Mouse (Mus musculus) c-Kit-positive CD71-negative TER-119-negative erythroid progenitor cells, embryonic 14.5 days (primary cell): ENCODE results near the gene Zbtb39.
A peak's percentile ranks its signal among the peaks of the same experiment; 100 is the strongest.

Experiments used
- DNase-seq: peaks from one replicate; pipeline ENCODE4 v3.0.0-alpha.2; 2013; ENCODE audit warnings: low read depth

Gene Zbtb39

DNA sequence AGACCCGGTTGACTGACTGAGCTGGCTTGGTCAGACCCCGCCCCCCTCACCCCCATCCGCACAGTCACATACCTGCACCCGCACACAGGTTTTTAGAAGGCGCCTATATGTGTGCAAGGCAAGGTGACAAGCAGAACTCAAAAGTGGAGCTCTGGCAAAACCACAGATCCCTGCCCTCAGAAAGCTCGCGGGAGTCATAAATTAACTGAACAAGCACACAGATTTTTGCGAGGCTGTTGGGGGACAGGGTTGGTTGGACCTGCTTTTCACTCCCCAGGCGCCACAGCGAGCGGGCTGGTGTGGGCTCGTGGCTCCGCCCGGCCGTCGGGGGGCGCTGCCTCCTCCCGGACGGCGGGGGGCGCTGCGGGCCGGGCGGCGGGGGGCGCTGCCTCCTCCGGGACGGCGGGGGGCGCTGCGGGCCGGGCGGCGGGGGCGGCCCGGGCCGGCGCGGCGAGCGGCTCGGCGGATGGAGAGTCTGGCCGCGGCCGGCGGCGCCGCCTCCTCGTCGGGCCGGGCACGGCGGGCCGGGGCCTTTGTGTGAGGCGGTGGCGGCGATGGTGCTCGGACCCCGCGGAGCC is at the start of gene Zbtb39:
Zbtb39 (plus strand) TSS at position 456 of the 578 bp plus-strand sequence.
- DNase-seq: peak; percentile 54

DNA sequence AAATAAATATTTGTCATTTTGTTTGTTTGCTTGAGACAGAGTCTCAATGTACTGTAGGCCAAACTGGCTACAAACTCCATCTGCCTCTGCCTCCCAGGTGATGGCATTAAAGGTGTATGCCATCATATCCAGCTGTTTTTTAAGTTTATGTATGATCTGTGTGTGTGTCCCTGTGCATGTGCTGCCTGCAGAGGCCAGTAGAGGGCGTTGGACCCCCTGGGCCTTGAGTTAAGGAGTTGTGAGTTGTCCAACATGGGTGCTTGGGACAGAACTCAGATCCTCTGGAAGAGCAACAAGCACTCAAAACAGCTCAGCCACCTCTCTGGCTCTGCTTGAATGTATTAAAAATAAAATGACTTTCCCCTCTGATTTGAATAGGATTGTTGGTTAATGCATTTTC is 48.3 kb upstream of the Zbtb39 start:
- DNase-seq: no peak

DNA sequence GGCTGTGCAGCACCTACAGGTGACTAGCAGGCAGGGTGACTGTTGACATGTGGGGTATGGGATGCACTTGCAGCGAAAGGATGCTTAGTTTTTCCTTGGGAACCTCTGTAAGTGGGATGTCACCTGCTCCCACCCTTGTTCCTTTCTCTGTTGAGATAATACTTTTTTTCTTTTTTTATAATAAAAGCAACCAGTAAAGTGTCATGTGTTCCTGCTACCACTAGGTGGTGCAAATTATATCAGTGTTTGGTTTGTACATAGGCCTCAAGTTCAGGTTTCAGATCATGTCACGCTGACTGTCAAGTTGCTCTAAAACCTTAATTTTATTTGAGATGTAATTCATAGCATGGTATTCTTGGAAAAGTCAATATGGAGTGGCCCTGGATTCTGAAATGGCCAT is 44.7 kb upstream of the Zbtb39 start:
- DNase-seq: peak; percentile 20

DNA sequence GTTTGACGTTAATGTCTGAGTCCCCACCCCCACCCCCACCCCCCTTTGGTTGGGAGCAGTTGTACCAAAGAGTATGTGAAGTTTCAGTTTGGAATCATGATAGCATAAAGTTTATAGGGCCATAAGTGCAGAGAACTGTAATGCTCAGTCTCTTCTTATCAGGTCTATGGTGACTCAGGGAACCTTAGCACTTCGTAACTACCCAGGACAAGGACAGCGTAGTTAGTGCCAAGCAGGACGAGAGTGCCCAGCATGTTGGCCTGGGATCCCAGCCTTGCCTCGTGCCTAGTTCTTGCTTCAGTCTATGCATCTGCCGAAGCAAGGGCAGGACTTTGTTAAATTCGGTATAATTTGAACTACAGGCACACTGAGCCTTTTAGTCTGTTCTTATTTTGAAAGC is 43.6 kb upstream of the Zbtb39 start:
- DNase-seq: no peak

DNA sequence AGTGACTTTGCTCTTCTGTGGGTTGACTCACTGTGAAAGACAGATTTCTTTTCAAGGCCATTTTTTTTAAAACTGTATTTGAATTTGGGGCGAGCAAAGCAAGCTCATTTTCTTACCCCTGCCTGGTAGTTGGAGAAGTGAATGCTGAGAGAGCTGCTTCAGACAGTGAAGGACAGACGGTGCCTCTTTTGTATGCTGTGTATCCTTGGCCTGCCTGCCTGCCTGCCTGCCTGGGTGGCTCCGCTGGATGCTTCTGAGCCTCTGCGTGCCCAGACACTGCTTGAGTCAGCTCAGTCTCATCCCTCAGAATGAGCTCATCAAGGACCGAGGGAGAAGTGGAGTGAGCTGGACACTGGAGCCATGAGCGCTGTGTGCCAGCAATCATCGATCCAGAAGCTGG is 40.4 kb upstream of the Zbtb39 start:
- no peak for DNase-seq

DNA sequence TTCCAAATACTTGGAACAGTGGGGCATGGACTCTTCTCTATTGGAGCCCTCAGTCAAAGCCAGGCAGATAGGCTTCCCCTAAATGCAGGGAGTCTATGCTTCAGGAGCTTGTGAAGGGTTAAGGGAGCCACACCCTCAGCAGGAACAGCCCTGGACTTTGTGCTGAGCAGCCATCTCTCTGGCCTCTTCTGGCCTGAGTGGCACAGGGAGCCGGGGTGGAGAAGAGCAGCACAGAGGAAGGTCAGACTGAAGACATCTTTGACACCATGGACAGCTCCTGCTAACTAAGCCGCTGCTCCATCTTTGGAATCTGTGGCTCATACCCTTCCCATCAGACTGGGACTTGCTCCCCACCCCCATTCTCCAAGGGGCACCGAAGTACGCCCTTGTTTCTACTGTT is 36.0 kb upstream of the Zbtb39 start:
- peak; percentile 12 for DNase-seq

DNA sequence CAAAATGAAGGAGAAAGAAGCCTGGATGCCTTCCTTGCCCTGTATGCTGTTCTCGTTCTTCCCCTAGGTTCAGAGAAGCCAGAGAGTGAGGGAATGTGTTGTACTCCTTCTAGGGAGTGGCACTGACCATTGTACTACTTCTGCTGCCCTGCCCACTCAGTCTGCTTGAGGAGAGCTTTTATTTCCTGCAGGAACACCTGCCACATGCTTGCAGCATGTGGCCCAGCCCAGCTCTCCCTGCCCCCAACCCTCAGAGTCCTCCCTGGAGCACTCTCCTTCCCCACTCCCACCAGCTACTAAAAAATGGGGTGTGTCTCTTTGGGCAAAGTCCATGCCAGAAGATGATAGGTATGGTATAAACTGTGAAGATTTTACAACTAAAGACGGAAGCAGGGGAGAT is 35.0 kb upstream of the Zbtb39 start:
- no peak for DNase-seq

DNA sequence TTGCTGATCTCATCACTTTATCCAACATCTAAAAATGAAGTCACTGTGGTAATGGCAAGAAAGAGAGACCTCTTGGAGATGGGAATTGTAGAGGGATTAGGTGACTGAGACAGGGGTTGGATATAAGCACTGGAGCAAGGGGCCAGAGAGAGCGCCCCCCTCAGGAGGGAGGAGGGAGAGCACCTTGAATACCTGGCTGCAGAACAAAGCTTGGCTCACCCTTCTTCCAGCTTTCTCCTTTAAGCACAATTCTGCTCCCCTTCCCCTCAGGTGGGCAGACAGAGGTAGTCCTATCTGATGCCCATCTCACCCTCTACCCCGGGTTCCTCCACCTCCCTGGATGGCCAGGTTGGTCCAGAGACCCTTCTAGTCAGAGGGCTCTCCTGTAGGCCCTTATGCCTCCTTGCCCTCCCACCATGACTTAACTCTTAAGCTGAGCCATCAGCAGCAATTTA is 34.5 kb upstream of the Zbtb39 start, which contains the start of gene Myo1a:
Myo1a (plus strand) TSS at position 405 of the 455 bp plus-strand sequence.
- DNase-seq: no peak

DNA sequence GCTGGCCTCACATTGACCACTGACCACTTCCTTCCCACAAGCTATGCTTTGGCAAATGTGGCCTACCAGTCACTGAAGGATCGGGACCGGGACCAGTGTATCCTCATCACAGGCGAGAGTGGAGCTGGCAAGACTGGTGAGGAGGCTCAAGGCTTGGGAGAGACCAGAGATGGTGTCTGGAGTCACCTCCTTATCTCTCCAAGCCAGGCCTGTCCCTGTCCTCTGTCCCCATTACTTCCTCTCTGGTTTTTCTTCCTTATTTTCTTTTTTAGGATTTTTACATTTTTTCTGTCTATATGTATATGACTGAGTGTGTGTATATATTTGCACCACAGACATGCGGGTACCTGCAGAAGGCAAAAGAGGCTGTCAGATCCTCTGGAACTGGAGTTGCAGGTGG is 33.6 kb upstream of the Zbtb39 start:
- no peak for DNase-seq

DNA sequence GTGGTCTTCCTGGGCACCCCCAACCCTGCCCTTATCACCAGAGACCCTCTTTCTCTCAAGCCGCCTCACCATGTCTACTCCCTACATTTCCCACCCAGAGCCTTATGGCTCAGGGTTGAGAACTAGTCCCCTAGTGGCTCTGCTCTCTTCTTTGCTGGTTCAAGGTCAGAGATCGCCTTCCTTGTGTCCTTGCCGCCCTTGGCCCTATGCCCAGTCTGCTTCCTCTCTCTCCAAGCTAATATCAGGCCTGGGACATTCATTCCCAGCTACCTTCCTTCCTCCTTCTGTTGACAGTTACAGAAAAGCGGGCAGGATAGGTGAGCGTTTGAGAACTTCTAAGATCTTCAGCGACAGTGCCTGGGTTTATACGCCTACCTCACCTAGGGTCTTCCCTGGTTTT is 31.6 kb upstream of the Zbtb39 start:
- DNase-seq: no peak

DNA sequence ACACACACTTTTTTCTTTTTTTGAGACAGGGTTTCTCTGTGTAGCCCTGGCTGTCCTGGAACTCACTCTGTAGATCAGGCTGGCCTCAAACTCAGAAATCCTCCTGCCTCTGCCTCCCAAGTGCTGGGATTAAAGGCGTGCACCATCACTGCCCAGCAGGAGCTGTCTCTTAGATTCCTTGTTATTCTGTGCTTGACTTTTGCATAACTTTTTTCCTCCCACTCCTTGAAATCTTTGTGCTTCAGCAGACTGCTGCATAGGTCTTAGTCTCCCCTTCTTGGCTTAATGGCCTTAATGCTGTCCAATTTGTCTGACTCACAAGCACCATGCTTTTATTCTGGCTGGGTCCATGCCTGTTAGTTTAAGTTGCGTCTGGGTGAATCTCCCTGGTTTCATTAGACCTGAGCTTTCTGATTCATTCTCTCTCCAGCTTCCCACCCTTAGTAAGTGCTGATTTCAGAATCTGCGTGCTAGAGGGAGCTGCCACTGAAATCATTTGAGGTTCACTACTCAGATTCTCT is 30.4 kb upstream of the Zbtb39 start:
- no peak for DNase-seq

DNA sequence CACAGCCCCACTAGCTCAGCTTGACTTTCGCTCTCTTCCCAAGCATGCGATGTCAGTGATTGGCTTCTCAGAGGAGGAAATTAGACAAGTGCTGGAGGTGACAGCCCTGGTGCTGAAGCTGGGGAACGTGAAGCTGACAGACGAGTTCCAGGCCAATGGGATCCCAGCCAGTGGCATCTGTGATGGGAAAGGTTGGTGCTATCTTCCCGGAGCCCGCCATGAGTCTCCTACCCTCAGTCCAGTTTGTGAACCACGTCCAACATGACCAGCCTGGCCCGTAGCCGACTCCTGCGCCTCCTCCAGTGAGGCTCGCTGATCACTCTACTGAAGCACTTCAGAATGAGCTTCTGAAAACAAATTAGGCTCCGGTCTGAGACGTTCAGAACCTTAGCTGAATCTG is 29.0 kb upstream of the Zbtb39 start:
- DNase-seq: no peak

DNA sequence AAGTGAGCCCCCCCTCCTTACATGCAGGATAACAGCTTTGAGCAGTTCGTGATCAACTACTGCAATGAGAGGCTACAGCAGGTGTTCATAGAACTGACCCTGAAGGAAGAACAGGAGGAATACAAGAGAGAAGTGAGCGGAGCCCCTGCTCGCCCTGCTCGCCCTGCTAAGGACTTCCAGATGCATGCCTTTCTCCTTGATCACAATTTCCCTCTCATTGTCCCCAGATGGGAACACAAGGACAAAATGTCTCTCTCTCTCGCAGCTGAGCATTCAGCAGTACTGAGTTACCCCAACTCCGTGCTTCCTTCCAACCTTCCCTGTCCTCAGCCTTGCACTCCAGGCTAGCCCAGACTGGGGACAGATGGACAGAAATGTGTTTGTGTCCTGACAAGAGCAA is 26.6 kb upstream of the Zbtb39 start:
- DNase-seq: no peak

DNA sequence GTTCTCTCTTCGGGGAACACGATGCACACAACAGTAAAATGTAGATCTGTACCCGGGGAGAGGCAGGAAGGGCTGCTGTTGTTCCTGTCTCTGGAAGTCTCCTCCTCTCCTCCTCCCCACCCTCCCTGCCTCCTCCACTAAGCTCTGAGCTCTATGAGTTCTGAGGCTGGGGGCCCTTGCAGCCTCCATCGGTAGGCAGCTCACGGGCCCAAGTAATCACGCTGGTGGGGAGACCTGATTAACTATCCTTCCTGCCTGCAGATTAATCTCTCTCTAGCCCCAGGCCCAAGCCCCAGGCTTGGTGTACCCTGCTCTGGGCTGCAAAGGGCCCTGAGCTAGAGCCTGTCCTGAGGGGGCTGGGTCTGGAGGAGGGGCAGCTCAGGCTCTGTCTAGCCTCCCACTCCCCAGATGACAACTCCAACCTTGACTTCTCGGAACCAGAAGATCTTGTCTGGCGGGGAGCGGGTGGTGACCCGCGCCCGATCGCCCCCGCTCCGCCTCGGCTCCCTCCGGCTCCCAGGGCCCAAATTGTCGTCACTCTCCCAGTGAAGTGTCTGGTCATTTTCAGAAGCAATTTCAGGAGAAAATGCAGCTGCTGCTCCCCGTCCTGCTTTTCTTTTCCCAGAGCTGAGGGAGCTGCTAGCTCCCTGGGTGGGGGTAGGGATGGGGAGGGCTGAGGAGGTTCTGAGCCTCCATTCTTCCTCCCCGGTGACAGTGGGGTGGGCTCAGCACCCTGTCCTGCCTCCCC is 17.5 kb upstream of the Zbtb39 start:
- no peak for DNase-seq

DNA sequence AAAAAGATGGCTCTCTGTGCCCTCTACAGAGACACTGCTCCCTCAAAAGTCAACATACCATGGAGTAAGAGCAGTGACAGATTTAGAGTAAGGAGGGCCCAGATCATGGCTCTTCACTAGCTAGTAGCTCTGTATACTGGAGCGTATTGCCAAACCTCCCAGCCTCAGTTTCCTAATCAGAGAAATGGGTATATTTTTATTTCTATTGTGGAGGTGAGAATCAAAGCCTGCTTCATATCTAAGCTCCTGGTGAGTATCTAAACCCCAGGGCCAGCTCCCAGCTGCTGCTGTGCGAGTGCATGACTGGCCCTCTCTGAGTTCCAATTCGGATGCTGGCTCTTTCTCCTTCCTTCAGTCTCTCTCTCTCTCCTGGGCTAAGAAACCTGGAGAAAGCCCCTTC is 15.2 kb upstream of the Zbtb39 start, which contains the start of gene Tac2:
Tac2 (plus strand) TSS at position 301 of the 400 bp plus-strand sequence.
- DNase-seq: no peak

DNA sequence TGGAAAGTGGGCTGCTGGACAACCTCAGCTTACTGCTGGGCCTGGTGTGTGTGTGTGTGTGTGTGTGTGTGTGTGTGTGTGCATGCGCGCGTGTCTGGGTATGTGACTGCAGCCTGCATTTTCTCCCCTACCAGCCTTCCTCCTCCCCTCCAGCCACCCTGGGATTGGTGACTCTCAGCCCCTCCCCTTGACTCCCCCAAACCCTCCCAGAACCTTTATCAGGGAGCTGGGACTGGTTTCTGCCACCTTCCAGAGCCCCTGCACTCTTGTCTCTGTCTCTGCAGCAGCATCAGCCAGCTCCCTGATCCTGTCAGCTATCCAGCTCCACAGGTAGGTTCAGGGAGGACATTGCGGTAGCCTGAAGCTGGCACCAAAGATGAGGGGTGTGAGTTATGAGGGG is 14.2 kb upstream of the Zbtb39 start:
- DNase-seq: no peak

DNA sequence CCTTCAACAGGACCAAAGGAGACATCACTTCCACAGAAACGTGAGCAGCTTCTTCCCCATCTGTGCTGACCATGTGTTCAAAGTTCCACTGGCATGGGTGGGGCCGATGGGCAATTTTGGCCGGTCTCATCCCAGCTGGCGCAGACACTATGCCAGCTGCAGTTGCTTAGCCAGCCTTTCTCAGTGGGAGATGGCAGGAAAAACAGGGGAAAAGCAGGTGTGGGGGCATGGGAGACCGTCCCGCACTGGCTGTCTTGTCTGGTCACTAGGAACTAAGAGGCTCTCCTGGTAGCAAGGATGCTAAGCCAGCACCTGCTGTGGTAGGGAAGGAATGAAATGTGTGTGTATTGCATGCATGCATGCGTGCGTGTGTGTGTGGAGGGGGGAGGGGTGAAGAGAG is 10.9 kb upstream of the Zbtb39 start:
- DNase-seq: no peak

DNA sequence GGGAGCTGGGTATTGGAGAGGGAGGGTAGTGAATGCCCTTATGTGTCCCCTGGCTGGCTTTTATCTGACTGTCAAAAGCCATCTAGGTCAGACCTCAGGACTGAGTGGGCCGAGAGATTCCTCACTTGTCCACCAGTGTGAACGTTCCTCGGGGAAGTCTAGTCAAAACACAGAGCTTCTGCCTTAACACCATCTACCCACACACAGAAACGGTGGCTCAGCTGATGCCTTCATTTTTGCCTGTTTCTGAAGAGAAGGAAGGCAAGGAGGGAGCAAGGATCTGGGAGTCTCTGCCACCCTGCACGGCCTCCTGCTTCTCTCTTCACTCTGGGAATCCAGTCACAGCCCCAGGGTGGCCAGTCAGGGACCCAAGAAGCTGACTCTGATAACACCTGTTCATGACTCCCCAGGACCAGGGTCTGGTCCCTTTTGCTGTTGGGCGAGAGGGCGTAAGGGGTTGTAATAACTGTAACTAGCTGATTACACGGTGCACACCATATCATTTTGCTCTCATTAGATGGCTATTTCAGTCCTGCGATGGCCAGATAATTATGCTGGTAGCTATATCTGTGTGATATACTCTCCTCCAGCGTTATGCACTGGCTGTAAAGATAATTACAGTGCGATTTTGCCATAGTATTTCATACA is 8.9 kb upstream of the Zbtb39 start:
- no peak for DNase-seq

DNA sequence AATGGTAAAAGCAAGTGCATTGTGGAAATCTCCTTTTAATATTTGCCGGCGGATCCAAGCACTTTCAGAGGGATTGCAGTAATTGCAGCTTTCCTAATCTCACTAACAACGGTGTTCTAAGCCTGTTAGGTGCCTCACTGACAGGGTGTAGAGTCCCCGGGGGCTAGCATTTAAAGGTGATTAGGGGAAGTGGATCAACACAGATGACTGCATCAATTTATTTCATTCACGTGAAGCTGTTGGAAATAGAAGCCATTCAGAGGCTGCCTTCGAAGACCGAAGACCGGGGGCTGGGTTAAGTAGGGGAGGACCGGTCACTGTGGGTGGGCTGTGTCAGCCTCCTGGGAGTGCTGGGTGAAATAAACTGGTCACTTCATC is 8.4 kb upstream of the Zbtb39 start:
- DNase-seq: no peak

DNA sequence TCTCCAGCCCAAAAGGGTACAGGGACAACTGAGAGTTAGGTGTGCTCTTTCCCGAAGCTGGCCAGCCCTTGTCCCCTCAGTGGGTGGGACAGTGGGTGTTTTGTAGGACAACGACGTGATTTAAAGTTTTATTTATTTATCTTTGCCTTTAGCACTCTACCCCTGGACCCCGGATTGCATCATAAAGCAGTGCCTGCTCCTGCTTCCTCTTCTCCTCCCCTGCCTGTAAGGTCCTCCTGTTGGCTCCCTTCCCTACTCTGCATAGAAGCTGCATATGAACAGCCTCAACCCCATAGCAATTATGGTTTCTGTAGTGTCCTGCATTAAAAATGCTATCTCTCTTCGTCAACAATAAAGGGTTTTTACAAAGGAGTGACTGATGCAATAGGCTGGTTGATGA is 7.9 kb upstream of the Zbtb39 start:
- DNase-seq: no peak

DNA sequence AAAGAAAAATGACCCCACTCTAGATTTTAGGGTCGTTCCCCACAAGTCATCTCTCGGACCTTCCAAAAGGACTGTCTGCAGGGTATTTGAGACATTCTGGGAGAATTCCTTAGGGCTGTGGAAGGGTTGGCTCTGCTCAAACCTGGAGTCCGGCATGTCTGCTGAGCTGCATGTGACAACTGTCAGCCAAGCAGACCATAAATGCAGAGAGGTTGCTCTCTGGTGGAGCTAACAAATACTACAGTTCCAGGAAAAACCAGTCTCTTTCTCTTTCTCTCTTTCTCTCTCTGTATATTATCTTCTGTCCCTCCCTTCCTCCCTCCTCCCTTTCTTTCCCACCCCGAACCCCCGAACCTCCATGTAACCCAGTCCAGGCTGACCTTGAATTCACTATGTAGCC is 4.9 kb upstream of the Zbtb39 start:
- DNase-seq: no peak

DNA sequence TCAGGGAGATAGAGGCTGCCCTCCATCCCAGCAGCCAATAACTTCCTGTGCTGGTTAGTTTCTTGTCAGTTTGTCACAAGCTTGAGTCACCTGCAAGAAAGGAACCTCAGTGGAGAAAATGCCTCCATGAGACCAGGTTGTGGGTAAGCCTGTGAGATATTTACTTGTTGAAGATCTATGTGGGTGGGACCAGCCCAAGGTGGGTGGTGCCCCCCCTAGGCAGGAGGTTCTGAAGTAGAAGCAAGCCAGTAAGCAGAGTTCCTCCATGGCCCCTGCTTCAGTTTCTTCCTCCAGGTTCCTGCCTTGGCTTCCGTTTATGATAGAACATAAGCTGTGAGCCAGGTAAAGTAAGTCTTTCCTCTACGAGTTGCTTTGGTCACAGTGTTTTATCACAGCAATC is 3.1 kb upstream of the Zbtb39 start:
- no peak for DNase-seq

DNA sequence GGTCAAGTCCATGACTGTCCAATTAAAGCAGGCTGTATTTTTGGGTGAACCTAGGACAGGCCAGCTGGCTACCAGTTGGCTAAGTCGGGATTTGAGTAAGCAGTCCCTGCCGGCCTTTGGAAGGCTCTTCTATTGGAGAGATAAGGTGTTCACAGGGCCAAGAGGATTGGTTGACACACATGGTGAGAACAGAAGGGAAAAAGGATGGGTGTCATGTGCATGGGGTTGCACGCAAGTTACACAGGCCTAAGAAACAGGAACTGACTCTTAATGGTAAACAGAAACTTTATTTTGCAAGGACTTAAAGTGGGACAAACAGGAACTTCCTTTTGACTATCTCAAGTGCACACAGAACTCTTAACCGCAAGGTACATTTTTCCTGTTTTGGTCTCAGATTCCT is 2.4 kb upstream of the Zbtb39 start:
- no peak for DNase-seq
